Mouse (Mus musculus) stomach, embryonic 14.5 days (tissue): ENCODE data around the gene Chst11. TPM values are rescaled to one million over a fixed set of nuclear protein-coding genes. Genes with fewer than 3 reads are reported as not detected.

Source experiments
- ATAC-seq: fragments of 200-750 bp; cut with Nextera tagmentation; 2 replicates; pipeline ENCODE4 v1.8.0; 2017; ENCODE audit warnings: low read depth, moderate TSS enrichment; ENCODE audit not compliant: insufficient number of reproducible peaks, insufficient read depth, low FRiP score
- H3K27ac ChIP-seq: fragments of 300-500 bp; sonication (generic); 2 replicates; pipeline ENCODE4 v1.5.1; 2014; ENCODE audit warnings: mild to moderate bottlenecking, low read length, moderate library complexity, mixed read lengths
- H3K27me3 ChIP-seq: fragments of 300-500 bp; sonication (generic); 2 replicates; pipeline ENCODE4 v1.6.1; 2014; ENCODE audit warnings: low read length, control low read depth, mixed read lengths; ENCODE audit not compliant: control insufficient read depth, insufficient read depth
- H3K36me3 ChIP-seq: fragments of 300-500 bp; sonication (generic); 2 replicates; pipeline ENCODE4 v1.6.1; 2014; ENCODE audit warnings: mild to moderate bottlenecking, control low read depth, low read length, moderate library complexity, mixed read lengths; ENCODE audit not compliant: control insufficient read depth, insufficient read depth
- H3K4me1 ChIP-seq: fragments of 300-500 bp; sonication (generic); 2 replicates; pipeline ENCODE4 v1.6.1; 2014; ENCODE audit warnings: low read length, control low read depth, mixed read lengths; ENCODE audit not compliant: control insufficient read depth, insufficient read depth
- H3K4me2 ChIP-seq: fragments of 300-500 bp; sonication (generic); replicated peaks from 2 replicates; pipeline ENCODE4 v1.6.1; 2014; ENCODE audit warnings: low read depth, low read length, control low read depth
- H3K4me3 ChIP-seq: fragments of 300-500 bp; sonication (generic); 2 replicates; pipeline ENCODE4 v1.5.1; 2014; ENCODE audit warnings: low read depth, low read length, control low read depth
- H3K9ac ChIP-seq: fragments of 300-500 bp; sonication (generic); replicated peaks from 2 replicates; pipeline ENCODE4 v1.6.1; 2014; ENCODE audit warnings: low read depth, mild to moderate bottlenecking, control low read depth, low read length, moderate library complexity, mixed read lengths
- H3K9me3 ChIP-seq: fragments of 300-500 bp; sonication (generic); 2 replicates; pipeline ENCODE4 v1.6.1; 2016; ENCODE audit warnings: low read depth, low read length, control low read depth; ENCODE audit not compliant: control insufficient read depth
- WGBS: fragments of 180-500 bp; shearing (Covaris S2); extraction: QIAGEN DNeasy Blood & Tissue Kit; methylation state at CpG from one replicate; pipeline ENCODE4 v1.1.7; 2014; 5-methylcytosine and 5-hydroxymethylcytosine counted together
- polyA plus RNA-seq: library from polyadenylated mRNA; unstranded; fragments of >200 nt; fragmentation: Nextera tagmentation; extraction: Ambion mirVana; gene quantifications from 2 replicates; pipeline ENCODE4 v1.2.1, GENCODE M21; 2014

Chst11 gene
- polyA plus RNA-seq, 1 experiment from 2014 or later: 2.0 TPM

DNA sequence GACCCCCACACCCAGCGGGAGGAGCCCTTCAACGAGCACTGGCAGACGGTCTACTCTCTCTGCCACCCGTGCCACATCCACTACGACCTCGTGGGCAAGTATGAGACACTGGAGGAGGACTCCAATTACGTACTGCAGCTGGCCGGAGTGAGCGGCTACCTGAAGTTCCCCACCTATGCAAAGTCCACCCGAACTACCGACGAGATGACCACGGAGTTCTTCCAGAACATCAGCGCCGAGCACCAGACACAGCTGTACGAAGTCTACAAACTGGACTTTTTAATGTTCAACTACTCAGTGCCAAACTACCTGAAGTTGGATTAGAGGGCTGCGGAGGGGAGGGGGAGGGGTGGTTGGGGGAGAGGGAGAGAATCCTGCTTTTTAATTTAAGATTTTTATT, 206.2 kb downstream of the Chst11 start:
- Histone ChIP-seq H3K36me3 (no peaks in the 10 kb centered on the region; the same call in 1 of the 2 replicates), H3K4me3 (no peak overlapping the region), H3K9me3 (no peaks in the 10 kb centered on the region), H3K4me2 (no peak overlapping the region), H3K27me3 (no peaks in the 10 kb centered on the region), H3K27ac (no peak overlapping the region), H3K4me1 (no peaks in the 10 kb centered on the region), H3K9ac (no peak overlapping the region)
- no peak for ATAC-seq
- WGBS: 93% methylated on average over 17 of the region's 17 CpGs

DNA sequence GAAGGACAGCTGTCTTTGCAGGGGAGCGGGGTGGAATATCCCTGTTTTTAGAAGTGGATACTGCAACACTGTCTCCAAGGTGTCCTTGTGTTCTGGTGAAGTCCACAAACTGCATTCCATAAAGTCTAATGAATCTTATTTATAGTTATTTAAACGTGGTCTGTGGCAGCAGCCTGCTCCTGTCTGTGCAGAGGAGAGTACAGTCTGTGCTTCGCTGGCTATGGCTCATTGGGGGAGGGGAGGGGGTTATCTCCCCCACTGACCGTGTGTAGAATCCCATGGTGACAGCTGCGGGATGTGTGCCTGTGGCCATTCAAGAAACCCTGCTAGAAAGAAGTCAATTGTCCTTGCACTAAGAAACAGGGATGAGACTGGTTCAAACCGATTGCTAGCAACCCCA, 206.7 kb downstream of the Chst11 start:
- no peaks in the 10 kb centered on the region; the same call in 1 of the 2 replicates for H3K36me3 ChIP-seq

DNA sequence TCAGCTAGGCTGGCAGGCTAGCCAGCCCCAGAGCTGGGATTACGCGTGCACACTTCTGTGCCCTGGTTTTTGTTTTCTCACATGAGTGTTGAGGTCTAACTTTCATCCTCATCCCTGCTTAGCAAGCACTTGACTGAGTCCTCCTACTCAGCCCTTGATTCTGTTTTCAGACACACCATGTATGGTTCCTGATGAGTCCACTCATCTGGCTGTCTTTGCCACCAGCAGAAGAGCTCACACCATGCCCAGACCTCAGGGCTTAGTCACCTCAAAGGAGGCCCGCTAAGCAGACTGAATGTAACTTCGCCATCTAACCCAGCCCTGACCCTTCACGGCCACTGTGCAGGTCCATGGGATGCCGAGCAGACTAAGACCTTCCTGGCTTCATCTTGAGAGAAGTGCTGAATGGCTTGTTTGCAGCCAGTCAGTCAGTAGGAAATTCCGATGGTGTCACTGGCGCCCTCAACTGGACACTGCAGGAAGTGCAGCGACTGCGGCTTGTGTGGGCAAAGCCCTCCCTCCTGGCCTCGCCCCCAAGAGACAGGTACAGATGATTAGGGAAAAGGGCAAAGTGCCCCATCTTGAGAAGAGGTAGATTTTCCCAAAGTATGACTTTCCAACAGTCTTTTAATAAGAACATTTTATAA, 212.5 kb downstream of the Chst11 start:
- no peaks in the 10 kb centered on the region for H3K4me1 ChIP-seq
- H3K4me3 ChIP-seq: no peak overlapping the region
- H3K27ac ChIP-seq: no peak overlapping the region
- no peaks in the 10 kb centered on the region for H3K36me3 ChIP-seq
- WGBS: 53% methylated on average over 11 of the region's 11 CpGs
- H3K27me3 ChIP-seq: no peaks in the 10 kb centered on the region
- H3K9me3 ChIP-seq: no peaks in the 10 kb centered on the region
- no peak overlapping the region for H3K9ac ChIP-seq
- no peak overlapping the region for H3K4me2 ChIP-seq
- no peak for ATAC-seq

More for the DNA sequence above, 206.7 kb downstream of the Chst11 start:
- Histone ChIP-seq H3K9me3 (no peaks in the 10 kb centered on the region), H3K27ac (no peak overlapping the region), H3K4me2 (no peak overlapping the region), H3K27me3 (no peaks in the 10 kb centered on the region), H3K4me1 (no peaks in the 10 kb centered on the region), H3K4me3 (no peak overlapping the region), H3K9ac (no peak overlapping the region)
- 62% methylated on average over 6 of the region's 6 CpGs for whole genome bisulfite sequencing
- no peak for ATAC-seq

DNA sequence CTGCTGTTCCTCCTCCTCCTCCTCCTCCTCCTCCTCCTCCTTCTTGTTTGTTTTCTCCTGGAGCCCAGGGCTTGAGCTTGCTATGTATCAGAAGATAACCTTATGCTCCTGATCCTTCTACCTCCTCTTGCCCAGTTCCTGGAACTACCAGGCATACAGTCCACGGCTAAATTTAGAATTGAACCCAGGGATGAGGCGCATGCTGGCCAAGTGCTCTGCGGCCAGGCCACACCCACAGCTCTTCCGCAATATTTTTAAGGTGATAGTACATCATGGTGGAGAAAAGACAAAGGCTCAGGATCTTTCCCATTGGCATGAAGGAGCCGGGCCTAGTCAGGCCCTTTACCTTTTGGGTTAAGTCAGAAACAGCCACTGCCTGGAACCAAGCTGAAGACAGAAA, 213.4 kb downstream of the Chst11 start:
- no peaks in the 10 kb centered on the region for H3K36me3 ChIP-seq
- no peaks in the 10 kb centered on the region for H3K4me1 ChIP-seq
- WGBS: 72% methylated on average over 5 of the region's 5 CpGs
- no peaks in the 10 kb centered on the region for H3K9me3 ChIP-seq
- H3K4me2 ChIP-seq: no peak overlapping the region
- no peak overlapping the region for H3K27ac ChIP-seq
- H3K9ac ChIP-seq: no peak overlapping the region
- no peaks in the 10 kb centered on the region for H3K27me3 ChIP-seq
- H3K4me3 ChIP-seq: no peak overlapping the region
- ATAC-seq: no peak

DNA sequence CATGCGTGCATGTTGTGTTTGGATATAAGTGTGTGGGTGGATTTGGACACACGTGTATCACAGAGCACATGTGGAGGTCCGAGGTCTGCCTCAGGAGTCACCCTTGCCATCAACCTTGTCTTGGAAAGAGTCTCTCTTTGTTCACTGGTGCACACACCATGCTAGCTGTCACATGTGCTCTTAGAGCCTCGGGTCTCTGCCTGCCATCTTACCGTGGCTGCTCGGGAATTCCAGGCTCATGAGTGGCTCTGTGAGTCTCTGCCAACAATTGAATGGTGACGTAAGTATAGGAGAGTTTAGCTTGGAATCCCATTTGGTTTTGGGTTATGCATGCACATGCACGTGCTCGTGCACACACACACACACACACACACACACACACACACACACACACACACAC, 214.0 kb downstream of the Chst11 start:
- no peak overlapping the region for H3K4me2 ChIP-seq
- no peak overlapping the region for H3K4me3 ChIP-seq
- no peaks in the 10 kb centered on the region for H3K9me3 ChIP-seq
- no peaks in the 10 kb centered on the region for H3K36me3 ChIP-seq
- 79% methylated on average over 9 of the region's 9 CpGs for WGBS
- H3K27me3 ChIP-seq: no peaks in the 10 kb centered on the region
- H3K9ac ChIP-seq: no peak overlapping the region
- no peak overlapping the region for H3K27ac ChIP-seq
- H3K4me1 ChIP-seq: no peaks in the 10 kb centered on the region
- ATAC-seq: no peak

DNA sequence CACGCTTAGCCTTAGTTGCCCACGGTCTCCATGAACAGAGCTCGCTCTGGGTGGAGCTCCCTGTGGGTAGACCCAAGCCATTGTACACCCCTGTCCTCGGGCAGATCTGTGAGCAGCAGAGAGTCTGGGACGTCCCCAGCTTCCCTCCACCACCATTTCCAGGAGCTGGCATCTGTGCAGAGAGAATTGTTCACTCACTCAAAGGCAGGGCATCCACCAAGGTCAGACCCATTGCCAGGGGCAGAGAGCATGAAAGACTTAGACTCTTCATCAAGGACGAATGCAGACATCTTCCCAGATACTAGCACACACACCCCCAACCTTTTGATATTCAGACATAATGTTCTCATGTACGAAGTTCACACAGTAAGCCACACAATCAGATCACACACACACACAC, 216.2 kb downstream of the Chst11 start:
- no peak for ATAC-seq
- H3K9ac ChIP-seq: no peak overlapping the region
- no peak overlapping the region for H3K27ac ChIP-seq
- WGBS: 81% methylated on average over 7 of the region's 7 CpGs
- H3K4me1 ChIP-seq: no peaks in the 10 kb centered on the region
- H3K36me3 ChIP-seq: no peaks in the 10 kb centered on the region
- H3K4me3 ChIP-seq: no peak overlapping the region
- H3K4me2 ChIP-seq: no peak overlapping the region
- no peaks in the 10 kb centered on the region for H3K9me3 ChIP-seq
- H3K27me3 ChIP-seq: no peaks in the 10 kb centered on the region

DNA sequence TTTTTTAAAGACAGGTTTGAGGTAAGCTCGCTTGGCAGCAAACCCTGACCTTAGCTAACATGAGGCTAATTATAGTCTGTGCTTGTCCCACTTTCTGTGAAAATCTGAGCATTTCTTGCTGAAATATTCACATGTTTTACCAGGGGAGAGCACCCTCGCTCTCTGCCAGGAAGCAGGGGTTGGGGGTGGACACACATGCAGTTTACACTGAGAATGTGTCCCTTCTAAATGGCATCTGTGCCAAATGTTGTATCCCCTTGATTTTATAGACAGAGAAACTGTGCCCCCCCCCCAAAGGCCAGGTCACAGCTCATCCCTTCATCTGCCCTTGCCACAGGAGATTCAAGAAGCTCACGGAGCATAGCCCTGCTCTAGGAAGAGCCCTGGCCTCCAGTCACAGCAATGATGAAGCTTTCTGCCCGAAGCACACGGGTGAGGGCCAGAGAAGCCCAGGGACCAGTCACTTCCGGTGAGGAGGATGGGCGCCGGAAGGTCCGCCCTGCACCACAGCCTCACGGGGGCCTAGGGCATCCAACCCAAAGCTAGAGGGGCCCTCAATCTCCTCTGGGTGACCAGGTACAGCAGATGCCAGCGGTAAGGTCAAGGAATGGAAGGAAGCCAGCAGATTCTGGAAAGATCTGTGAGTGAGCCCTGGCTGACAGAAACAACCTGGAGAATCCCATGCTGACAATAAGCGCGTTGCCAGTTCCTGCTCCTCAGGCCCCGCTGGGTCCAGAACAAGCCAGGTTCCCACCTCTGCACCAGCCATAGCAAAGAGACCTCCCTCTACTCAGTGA, 217.8 kb downstream of the Chst11 start:
- Histone ChIP-seq H3K9ac (no peak overlapping the region), H3K4me1 (no peaks in the 10 kb centered on the region), H3K9me3 (no peaks in the 10 kb centered on the region), H3K27ac (no peak overlapping the region), H3K36me3 (no peaks in the 10 kb centered on the region), H3K4me3 (no peak overlapping the region), H3K4me2 (no peak overlapping the region), H3K27me3 (no peaks in the 10 kb centered on the region)
- ATAC-seq: no peak
- 86% methylated on average over 14 of the region's 14 CpGs for WGBS

DNA sequence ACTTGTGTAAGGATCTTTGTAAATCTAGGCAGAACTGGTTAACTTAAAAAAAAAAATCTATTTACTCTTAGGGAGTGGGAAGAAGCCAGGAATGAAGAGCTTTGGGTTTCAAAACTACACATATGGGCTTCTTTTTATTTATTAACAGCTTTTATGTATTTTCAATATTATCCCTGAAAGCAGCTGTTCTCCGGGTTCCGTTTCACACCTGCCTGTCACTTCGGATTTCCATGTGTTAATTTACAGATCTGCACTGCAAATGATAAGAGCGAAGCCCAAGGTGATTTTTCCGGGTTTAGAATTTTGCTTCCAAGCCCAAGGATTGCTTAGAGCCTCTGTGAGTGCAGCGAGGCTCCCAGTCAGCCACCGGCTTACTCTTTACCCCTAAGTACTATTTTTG, 223.1 kb downstream of the Chst11 start:
- no peaks in the 10 kb centered on the region for H3K9me3 ChIP-seq
- WGBS: 67% methylated on average over 7 of the region's 7 CpGs

More for the DNA sequence above, 223.1 kb downstream of the Chst11 start:
- no peak for ATAC-seq
- Histone ChIP-seq H3K36me3 (no peaks in the 10 kb centered on the region), H3K27me3 (no peaks in the 10 kb centered on the region), H3K9ac (no peak overlapping the region), H3K4me2 (no peak overlapping the region), H3K27ac (no peak overlapping the region), H3K4me3 (no peak overlapping the region), H3K4me1 (no peaks in the 10 kb centered on the region)
